Mouse (Mus musculus) MEL (cell line): ENCODE measurements around the gene Ghrl. TPM values are rescaled to one million over a fixed set of nuclear protein-coding genes. Genes with fewer than 3 reads are reported as not detected.
A peak's percentile ranks its signal among the peaks of the same experiment; 100 is the strongest.

ENCODE experiments used
- DNase-seq: peaks from one replicate; pipeline ENCODE4 v3.0.0; 2011; ENCODE audit warnings: low read depth, low spot score
- H3K27ac ChIP-seq: 2 replicates; pipeline ENCODE4 v1.5.1; 2012; ENCODE audit warnings: low read depth, mild to moderate bottlenecking, control low read depth, low read length, moderate library complexity; ENCODE audit not compliant: control insufficient read depth
- H3K27me3 ChIP-seq, 2 experiments: fragments of 150-350 bp in 1 of 2; sonication (generic) in 1 of 2; 2 replicates each; pipeline ENCODE4 v1.6.1; 2012; ENCODE audit warnings: low read length in 2 of 2, mild to moderate bottlenecking in 2 of 2, improper control_type of control experiment in 1 of 2, moderate library complexity in 1 of 2; ENCODE audit not compliant: insufficient read depth in 2 of 2, control insufficient read depth in 1 of 2
- H3K36me3 ChIP-seq, 2 experiments: 2 replicates each; pipeline ENCODE4 v1.6.1; 2012 to 2014; ENCODE audit warnings: low read length in 2 of 2, improper control_type of control experiment in 1 of 2, inconsistent platforms in 1 of 2, mild to moderate bottlenecking in 1 of 2; ENCODE audit not compliant: insufficient read depth in 2 of 2, control insufficient read depth in 1 of 2
- H3K4me1 ChIP-seq, 2 experiments: fragments of 150-350 bp in 1 of 2; sonication (generic) in 1 of 2; 2 replicates each; pipeline ENCODE4 v1.6.1; 2012; ENCODE audit warnings: low read length in 2 of 2, improper control_type of control experiment in 1 of 2, mild to moderate bottlenecking in 1 of 2; ENCODE audit not compliant: insufficient read depth in 2 of 2, control insufficient read depth in 1 of 2
- H3K4me3 ChIP-seq, 2 experiments: fragments of 150-350 bp in 1 of 2; sonication (generic) in 1 of 2; 2 replicates each; pipeline ENCODE4 v1.5.1; 2012; ENCODE audit warnings: low read depth in 2 of 2, low read length in 2 of 2, mild to moderate bottlenecking in 2 of 2, moderate library complexity in 2 of 2, control low read depth in 1 of 2, improper control_type of control experiment in 1 of 2; ENCODE audit not compliant: control insufficient read depth in 1 of 2, insufficient read depth in 1 of 2
- H3K79me2 ChIP-seq: 2 replicates; pipeline ENCODE4 v1.6.1; 2012; ENCODE audit warnings: mild to moderate bottlenecking, low read length, moderate library complexity; ENCODE audit not compliant: control insufficient read depth, poor library complexity, insufficient read depth
- H3K9ac ChIP-seq: 2 replicates; pipeline ENCODE4 v1.6.1; 2012; ENCODE audit warnings: low read depth, mild to moderate bottlenecking, control low read depth, low read length, moderate library complexity; ENCODE audit not compliant: control insufficient read depth, poor library complexity, severe bottlenecking
- H3K9me3 ChIP-seq: fragments of 150-350 bp; sonication (generic); replicated peaks from 2 replicates; pipeline ENCODE4 v1.6.1; 2012; ENCODE audit warnings: mild to moderate bottlenecking, low read length, improper control_type of control experiment, moderate library complexity; ENCODE audit not compliant: insufficient read depth
- CHD1 ChIP-seq: IDR thresholded peaks from 2 replicates; pipeline ENCODE4 v1.6.1; 2012; ENCODE audit warnings: low read depth, mild to moderate bottlenecking, inconsistent platforms, low read length, improper control_type of control experiment
- E2F4 ChIP-seq: IDR thresholded peaks from 2 replicates; pipeline ENCODE4 v1.6.1; 2011; ENCODE audit warnings: low read depth, low read length, improper control_type of control experiment, borderline replicate concordance
- ELF1 ChIP-seq: IDR thresholded peaks from 2 replicates; pipeline ENCODE4 v1.6.1; 2014; ENCODE audit warnings: low read depth, mild to moderate bottlenecking, inconsistent platforms, low read length, improper control_type of control experiment, moderate library complexity
- EP300 ChIP-seq, 2 experiments: IDR thresholded peaks; 2 replicates each; pipeline ENCODE4 v1.6.1; 2011; ENCODE audit warnings: improper control_type of control experiment in 2 of 2, low read length in 2 of 2, low read depth in 1 of 2, mild to moderate bottlenecking in 1 of 2
- ETS1 ChIP-seq: IDR thresholded peaks from 2 replicates; pipeline ENCODE4 v1.6.1; 2012; ENCODE audit warnings: low read depth, mild to moderate bottlenecking, inconsistent platforms, low read length, improper control_type of control experiment, moderate library complexity
- HCFC1 ChIP-seq: IDR thresholded peaks from 2 replicates; pipeline ENCODE4 v1.6.1; 2012; ENCODE audit warnings: low read depth, mild to moderate bottlenecking, inconsistent platforms, low read length, improper control_type of control experiment, moderate library complexity
- MAFK ChIP-seq: IDR thresholded peaks from 2 replicates; pipeline ENCODE4 v1.6.1; 2011; ENCODE audit warnings: low read depth, mild to moderate bottlenecking, low read length, improper control_type of control experiment, borderline replicate concordance
- MAX ChIP-seq: IDR thresholded peaks from 2 replicates; pipeline ENCODE4 v1.6.1; 2011; ENCODE audit warnings: low read length, improper control_type of control experiment
- MAZ ChIP-seq: IDR thresholded peaks from 2 replicates; pipeline ENCODE4 v1.6.1; 2012; ENCODE audit warnings: low read depth, mild to moderate bottlenecking, inconsistent platforms, low read length, improper control_type of control experiment
- MEF2A ChIP-seq: IDR thresholded peaks from 2 replicates; pipeline ENCODE4 v1.6.1; 2014; ENCODE audit warnings: low read depth, mild to moderate bottlenecking, inconsistent platforms, low read length, improper control_type of control experiment; ENCODE audit not compliant: poor library complexity, insufficient replicate concordance, severe bottlenecking; ENCODE audit errors: extremely low read depth
- MXI1 ChIP-seq: IDR thresholded peaks from 2 replicates; pipeline ENCODE4 v1.6.1; 2011; ENCODE audit warnings: mild to moderate bottlenecking, low read depth, low read length, improper control_type of control experiment
- MYB ChIP-seq: IDR thresholded peaks from 2 replicates; pipeline ENCODE4 v1.6.1; 2011; ENCODE audit warnings: mild to moderate bottlenecking, low read depth, low read length, improper control_type of control experiment
- MYC ChIP-seq: IDR thresholded peaks from 2 replicates; pipeline ENCODE4 v1.6.1; 2011; ENCODE audit warnings: low read depth, mild to moderate bottlenecking, low read length, improper control_type of control experiment, moderate library complexity
- NELFE ChIP-seq: IDR thresholded peaks from 2 replicates; pipeline ENCODE4 v1.6.1; 2011; ENCODE audit warnings: low read depth, low read length, improper control_type of control experiment
- NRF1 ChIP-seq: IDR thresholded peaks from 2 replicates; pipeline ENCODE4 v1.6.1; 2014; ENCODE audit warnings: low read depth, mild to moderate bottlenecking, inconsistent platforms, low read length, improper control_type of control experiment, moderate library complexity; ENCODE audit not compliant: poor library complexity, insufficient read depth, severe bottlenecking
- POLR2A ChIP-seq, 2 experiments: IDR thresholded peaks; 2 replicates each; pipeline ENCODE4 v1.6.1; 2011 to 2012; ENCODE audit warnings: low read length in 2 of 2, mild to moderate bottlenecking in 2 of 2, control low read depth in 1 of 2, improper control_type of control experiment in 1 of 2, low read depth in 1 of 2, moderate library complexity in 1 of 2; ENCODE audit not compliant: control insufficient read depth in 1 of 2, insufficient read depth in 1 of 2, poor library complexity in 1 of 2
- POLR2AphosphoS2 ChIP-seq: IDR thresholded peaks from 2 replicates; pipeline ENCODE4 v1.6.1; 2011; ENCODE audit warnings: low read length, improper control_type of control experiment
- POLR2AphosphoS5 ChIP-seq: IDR thresholded peaks from 2 replicates; pipeline ENCODE4 v1.6.1; 2012; ENCODE audit warnings: low read depth, borderline replicate concordance, mild to moderate bottlenecking, inconsistent platforms, low read length, moderate library complexity, mixed read lengths
- RCOR1 ChIP-seq: IDR thresholded peaks from 2 replicates; pipeline ENCODE4 v1.6.1; 2012; ENCODE audit warnings: low read depth, mild to moderate bottlenecking, inconsistent platforms, low read length, improper control_type of control experiment
- SIN3A ChIP-seq: IDR thresholded peaks from 2 replicates; pipeline ENCODE4 v1.6.1; 2012; ENCODE audit warnings: low read length, improper control_type of control experiment, inconsistent platforms
- SMC3 ChIP-seq: IDR thresholded peaks from 2 replicates; pipeline ENCODE4 v1.6.1; 2011; ENCODE audit warnings: low read depth, low read length, improper control_type of control experiment
- TBP ChIP-seq: IDR thresholded peaks from 2 replicates; pipeline ENCODE4 v1.8.0; 2011; ENCODE audit warnings: low read depth, low read length, improper control_type of control experiment
- TCF12 ChIP-seq: IDR thresholded peaks from 2 replicates; pipeline ENCODE4 v1.6.1; 2014; ENCODE audit warnings: low read depth, mild to moderate bottlenecking, inconsistent platforms, low read length, improper control_type of control experiment, moderate library complexity
- UBTF ChIP-seq: IDR thresholded peaks from 2 replicates; pipeline ENCODE4 v1.6.1; 2012; ENCODE audit warnings: low read depth, mild to moderate bottlenecking, inconsistent platforms, low read length, improper control_type of control experiment, moderate library complexity, borderline replicate concordance; ENCODE audit not compliant: insufficient read depth
- USF2 ChIP-seq, 2 experiments: IDR thresholded peaks; 2 replicates each; pipeline ENCODE4 v1.6.1; 2011 to 2012; ENCODE audit warnings: improper control_type of control experiment in 2 of 2, low read length in 2 of 2, borderline replicate concordance in 1 of 2, inconsistent platforms in 1 of 2, low read depth in 1 of 2, mild to moderate bottlenecking in 1 of 2; ENCODE audit not compliant: insufficient read depth in 1 of 2
- ZC3H11A ChIP-seq: IDR thresholded peaks from 2 replicates; pipeline ENCODE4 v1.6.1; 2012; ENCODE audit warnings: low read depth, mild to moderate bottlenecking, inconsistent platforms, low read length, improper control_type of control experiment
- ZNF384 ChIP-seq: IDR thresholded peaks from 2 replicates; pipeline ENCODE4 v1.6.1; 2012; ENCODE audit warnings: low read depth, mild to moderate bottlenecking, inconsistent platforms, low read length, improper control_type of control experiment
- polyA plus RNA-seq, 2 experiments: library from polyadenylated mRNA; stranded (reverse) in 1 of 2; unstranded in 1 of 2; fragments of >175 nt in 1 of 2; fragments of >200 nt in 1 of 2; gene quantifications; 2 replicates each; pipeline versions ENCODE4 v1.2.1 to v1.2.4; 2012; ENCODE audit warnings: low replicate concordance in 2 of 2, low read depth in 1 of 2; ENCODE audit not compliant: insufficient read length in 2 of 2, insufficient read depth in 1 of 2, missing spikeins in 1 of 2
- total RNA-seq: library from RNA; depleted of rRNA; stranded (reverse); fragments of 300-350 nt; gene quantifications from 2 replicates; pipeline ENCODE4 v1.2.3, GENCODE M21; 2012

Ghrl gene
- total and polyA plus RNA-seq, 3 experiments: 0.81 to 2.8 TPM; not detected in 1

GRCm38 (mm10) chr6:113697222-113698205 is 22.2 kb downstream of the Ghrl start:
- H3K36me3 ChIP-seq: peaks cover 28 to 60% of the 10 kb centered on the region in 2 experiments
- H3K4me1 ChIP-seq: peaks cover 25 to 42% of the 10 kb centered on the region in 2 experiments
- H3K9ac ChIP-seq: peak overlapping the region; percentile 96
- H3K9me3 ChIP-seq: no peaks in the 10 kb centered on the region
- TF ChIP-seq SIN3A: peak; percentile 62
- TF ChIP-seq MAX: peak; percentile 79
- TF ChIP-seq MYB: no peak
- 0 out of 2 replicates have a peak, but pooled peaks have one; percentile 11 for TF ChIP-seq NELFE
- 0 out of 2 replicates have a peak, but pooled peaks have one; percentile 9 for TF ChIP-seq TBP
- peak in 1 of 2 experiments; percentile 23; a peak in 1 of 4 replicates for TF ChIP-seq POLR2A (IDR thresholded peaks at IDR 0.05; ENCODE audit: control insufficient read depth in 1 of 2, insufficient read depth in 1 of 2, low read depth in 1 of 2, low read length in 2 of 2, poor library complexity in 1 of 2)
- peak; percentile 46; the same call in 1 of the 2 replicates for TF ChIP-seq MYC
- no peak for TF ChIP-seq HCFC1
- no peak; the same call in 1 of the 2 replicates for TF ChIP-seq CHD1
- TF ChIP-seq POLR2AphosphoS5: no peak
- 0 out of 2 replicates have a peak, but pooled peaks have one; percentile 20 for TF ChIP-seq MAZ
- TF ChIP-seq MXI1: peak; percentile 94
- 0 out of 2 replicates have a peak, but pooled peaks have one; percentile 2 for TF ChIP-seq NRF1
- peak overlapping the region; percentile 79 for H3K27ac ChIP-seq
- H3K4me3 ChIP-seq: peak overlapping the region; percentile 78 to 89
- no peaks in the 10 kb centered on the region for H3K27me3 ChIP-seq
- peaks cover 59% of the 10 kb centered on the region for H3K79me2 ChIP-seq
- DNase-seq: peak; percentile 66

GRCm38 (mm10) chr6:113696582-113697221 is 23.0 kb downstream of the Ghrl start, which contains the start of gene Tatdn2:
Tatdn2 (plus strand) TSS chr6:113697050.
- peak within 1 kb of the TSS; percentile 99 for H3K27ac ChIP-seq
- H3K79me2 ChIP-seq: peaks cover 56% of the 10 kb centered on the region
- peaks cover 28 to 49% of the 10 kb centered on the region in 2 experiments for H3K4me1 ChIP-seq
- peak within 1 kb of the TSS; percentile 96 for H3K9ac ChIP-seq
- DNase-seq: peak; percentile 99
- no peaks in the 10 kb centered on the region for H3K9me3 ChIP-seq
- peaks cover 22 to 62% of the 10 kb centered on the region in 2 experiments for H3K36me3 ChIP-seq
- peak within 1 kb of the TSS; percentile 78 to 89 for H3K4me3 ChIP-seq
- no peaks in the 10 kb centered on the region for H3K27me3 ChIP-seq
- TF ChIP-seq UBTF: no peak
- TF ChIP-seq POLR2AphosphoS2: peak; percentile 83
- TF ChIP-seq MAFK: no peak
- peak; percentile 95 for TF ChIP-seq ETS1
- 0 out of 2 replicates have a peak, but pooled peaks have one; percentile 1 for TF ChIP-seq ELF1
- TF ChIP-seq ZNF384: peak; percentile 99
- TF ChIP-seq MAZ: no peak
- TF ChIP-seq E2F4: peak; percentile 74; the same call in 1 of the 2 replicates
- no peak for TF ChIP-seq USF2 (IDR thresholded peaks at IDR 0.05; ENCODE audit: borderline replicate concordance in 1 of 2, insufficient read depth in 1 of 2, low read depth in 1 of 2, low read length in 2 of 2)
- TF ChIP-seq HCFC1: peak; percentile 77
- peak; percentile 62 for TF ChIP-seq TCF12
- no peak for TF ChIP-seq ZC3H11A
- no peak for TF ChIP-seq MEF2A
- TF ChIP-seq SMC3: no peak
- peak; percentile 30; the same call in 1 of the 2 replicates for TF ChIP-seq RCOR1
- peak; percentile 62 to 84; a peak in 3 of 4 replicates for TF ChIP-seq EP300 (IDR thresholded peaks at IDR 0.05; ENCODE audit: low read depth in 1 of 2, low read length in 2 of 2)
- peak; percentile 77 for TF ChIP-seq NELFE
- TF ChIP-seq MXI1: peak; percentile 87
